Mouse (Mus musculus): ENCODE results near the gene Tent4b. TPM values are rescaled to one million over a fixed set of nuclear protein-coding genes. Genes with fewer than 3 reads are reported as not detected.
A peak's percentile ranks its signal among the peaks of the same experiment; 100 is the strongest.

The Tent4b gene
- polyA plus RNA-seq (2012; fragmentation: generic; extraction: Trizol), result 8.4 TPM
- long read RNA-seq, experiment 1, partial matches to known transcripts, result 0 of 1 reads
- long read RNA-seq, experiment 1, other reads (novel, unspliced or antisense), result 1 of 1 reads
- long read RNA-seq, experiment 2, partial matches to known transcripts, result 11 of 25 reads
- long read RNA-seq, experiment 2, other reads (novel, unspliced or antisense), result 14 of 25 reads

DNA sequence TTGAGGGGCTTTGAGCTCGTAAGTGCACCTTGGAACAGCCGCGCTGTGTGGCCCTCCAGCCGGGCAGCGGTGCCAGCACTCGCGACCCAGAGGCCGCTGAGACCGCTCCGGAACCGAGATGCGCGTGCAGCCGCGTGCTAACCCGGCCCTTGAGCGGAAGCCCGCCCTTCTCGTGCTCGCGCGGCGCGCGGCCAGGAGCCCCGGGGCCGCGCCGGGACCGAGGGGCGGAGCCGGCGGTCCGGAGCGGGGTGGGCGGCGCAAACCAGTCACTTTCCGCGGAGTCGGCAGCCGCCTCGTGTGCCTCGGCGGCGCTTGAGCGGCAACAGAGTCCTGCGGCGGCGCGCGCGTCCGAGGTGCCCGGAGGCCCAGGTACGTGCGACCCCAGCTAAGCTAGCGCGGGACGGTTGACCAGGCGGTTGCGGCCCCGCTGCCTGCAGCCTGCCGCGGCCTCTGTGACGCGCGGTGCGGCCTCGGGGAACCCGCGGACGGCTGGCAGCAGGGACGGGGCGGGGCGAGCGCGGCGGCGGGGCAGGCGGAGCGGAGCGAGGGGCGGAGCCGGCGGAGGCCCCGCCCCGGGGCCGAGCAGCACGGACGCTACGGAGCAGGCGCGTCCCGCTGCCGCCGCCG is at the start of gene Tent4b:
TSS of gene Tent4b (plus strand) at position 269 of the 627 bp plus-strand sequence.
- H3ac ChIP-seq (ENCODE audit: control insufficient read depth, insufficient read length, low read depth), result peak within 1 kb of the TSS; percentile 90
- peaks cover 4% of the 10 kb centered on the region for H3K27me3 ChIP-seq (ENCODE audit: control insufficient read depth, insufficient read depth, insufficient read length)
- peaks cover 44% of the 10 kb centered on the region for H3K79me2 ChIP-seq (ENCODE audit: control insufficient read depth, insufficient read depth)
- H3K36me3 ChIP-seq (ENCODE audit: control insufficient read depth, insufficient read depth), result peaks cover 4% of the 10 kb centered on the region
- peak within 1 kb of the TSS; percentile 57 for H3K4me3 ChIP-seq (ENCODE audit: insufficient read depth, poor library complexity, severe bottlenecking)
- TF ChIP-seq MYOD1 (IDR thresholded peaks at IDR 0.05; ENCODE audit: control insufficient read depth, insufficient read length, low read depth) (no peak), CTCF (IDR thresholded peaks at IDR 0.05; ENCODE audit: control insufficient read depth, insufficient read depth, insufficient read length) (no peak), MAX (IDR thresholded peaks at IDR 0.05) (peak; percentile 53)
- H3K79me3 ChIP-seq (ENCODE audit: low read depth), result peaks cover 29% of the 10 kb centered on the region

DNA sequence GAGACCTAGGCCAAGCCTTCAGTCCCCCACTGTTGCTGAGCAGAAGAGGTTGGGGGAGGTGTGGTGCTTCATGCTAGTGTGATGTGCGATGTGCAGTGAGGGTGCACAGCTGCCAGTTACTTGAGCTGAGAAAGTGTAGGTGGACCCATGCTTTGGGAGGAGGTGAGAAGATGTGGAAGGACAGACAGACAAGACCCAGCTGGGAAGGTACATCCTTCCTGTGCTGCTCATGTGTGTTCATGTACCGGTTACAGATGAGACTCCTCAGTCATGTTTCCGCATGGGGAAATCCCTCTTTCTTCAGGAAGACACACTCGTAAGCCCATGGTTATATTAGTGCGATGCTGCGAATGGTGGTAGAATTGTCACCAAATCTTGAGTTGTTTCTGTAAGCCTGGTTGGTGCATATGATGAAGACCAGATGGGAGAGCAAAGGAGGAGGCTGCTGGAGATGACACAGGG is 48.1 kb upstream of the Tent4b start:
- no peaks in the 10 kb centered on the region for H3K79me3 ChIP-seq (ENCODE audit: low read depth)
- no peak for TF ChIP-seq MYOG (IDR thresholded peaks at IDR 0.05; ENCODE audit: control insufficient read depth, extremely low read depth, insufficient read length)
- no peak for TF ChIP-seq FOSL1 (IDR thresholded peaks at IDR 0.05; ENCODE audit: insufficient read depth, low read length, poor library complexity, severe bottlenecking)
- TF ChIP-seq MYOD1 (IDR thresholded peaks at IDR 0.05; ENCODE audit: control insufficient read depth, insufficient read length, low read depth), result no peak
- TF ChIP-seq MAX (IDR thresholded peaks at IDR 0.05), result no peak
- no peak for TF ChIP-seq USF1 (IDR thresholded peaks at IDR 0.05; ENCODE audit: low read depth)
- TF ChIP-seq CEBPB (IDR thresholded peaks at IDR 0.05; ENCODE audit: low read depth), result no peak
- no peak for TF ChIP-seq CTCF (IDR thresholded peaks at IDR 0.05; ENCODE audit: control insufficient read depth, insufficient read depth, insufficient read length)
- H3K27me3 ChIP-seq (ENCODE audit: control insufficient read depth, insufficient read depth, insufficient read length), result no peaks in the 10 kb centered on the region
- H3K36me3 ChIP-seq (ENCODE audit: control insufficient read depth, insufficient read depth), result peaks cover 66% of the 10 kb centered on the region
- no peaks in the 10 kb centered on the region for H3K79me2 ChIP-seq (ENCODE audit: control insufficient read depth, insufficient read depth)
- H3K4me3 ChIP-seq (ENCODE audit: insufficient read depth, poor library complexity, severe bottlenecking), result no peak overlapping the region
- H3ac ChIP-seq (ENCODE audit: control insufficient read depth, insufficient read length, low read depth), result no peak overlapping the region

DNA sequence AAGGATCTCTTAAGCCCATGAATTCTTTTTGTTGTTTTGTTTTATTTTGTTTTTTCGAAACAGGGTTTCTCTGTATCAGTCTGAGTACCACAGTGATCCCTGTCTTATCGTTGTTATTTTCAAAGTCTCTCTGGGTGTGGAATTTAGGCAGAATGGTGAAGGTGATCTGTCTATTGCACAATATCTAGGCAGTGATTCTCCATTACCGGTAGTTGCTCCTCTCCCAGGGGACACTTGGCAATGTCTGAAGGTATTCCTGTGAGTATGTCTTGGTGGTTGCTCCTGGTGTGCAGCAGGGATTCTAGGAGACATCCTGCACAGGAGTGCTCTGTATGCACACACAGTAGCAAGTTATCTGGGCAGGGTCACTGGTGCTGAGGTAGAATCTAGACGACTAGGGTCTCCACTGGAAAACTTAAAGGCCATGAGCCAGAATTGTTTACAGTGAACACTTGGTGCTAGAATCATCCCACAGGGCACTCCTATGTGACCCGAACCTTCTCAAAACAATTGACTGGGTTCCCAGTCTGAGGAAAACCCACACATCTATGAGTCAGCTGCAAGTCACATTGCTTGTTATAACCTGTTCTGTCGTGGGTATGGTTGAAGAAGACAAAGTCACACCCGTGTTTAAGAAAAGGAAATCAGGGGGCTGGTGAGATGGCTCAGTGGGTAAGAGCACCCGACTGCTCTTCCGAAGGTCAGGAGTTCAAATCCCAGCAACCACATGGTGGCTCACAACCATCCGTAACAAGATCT is 38.6 kb upstream of the Tent4b start:
- no peaks in the 10 kb centered on the region for H3K27me3 ChIP-seq (ENCODE audit: control insufficient read depth, insufficient read depth, insufficient read length)
- TF ChIP-seq FOSL1 (IDR thresholded peaks at IDR 0.05; ENCODE audit: insufficient read depth, low read length, poor library complexity, severe bottlenecking) (no peak), CEBPB (IDR thresholded peaks at IDR 0.05; ENCODE audit: low read depth) (peak; percentile 81)
- no peaks in the 10 kb centered on the region for H3K79me3 ChIP-seq (ENCODE audit: low read depth)
- H3ac ChIP-seq (ENCODE audit: control insufficient read depth, insufficient read length, low read depth), result no peak overlapping the region
- peaks cover 79% of the 10 kb centered on the region for H3K36me3 ChIP-seq (ENCODE audit: control insufficient read depth, insufficient read depth)
- no peak overlapping the region for H3K4me3 ChIP-seq (ENCODE audit: insufficient read depth, poor library complexity, severe bottlenecking)
- H3K79me2 ChIP-seq (ENCODE audit: control insufficient read depth, insufficient read depth), result no peaks in the 10 kb centered on the region

DNA sequence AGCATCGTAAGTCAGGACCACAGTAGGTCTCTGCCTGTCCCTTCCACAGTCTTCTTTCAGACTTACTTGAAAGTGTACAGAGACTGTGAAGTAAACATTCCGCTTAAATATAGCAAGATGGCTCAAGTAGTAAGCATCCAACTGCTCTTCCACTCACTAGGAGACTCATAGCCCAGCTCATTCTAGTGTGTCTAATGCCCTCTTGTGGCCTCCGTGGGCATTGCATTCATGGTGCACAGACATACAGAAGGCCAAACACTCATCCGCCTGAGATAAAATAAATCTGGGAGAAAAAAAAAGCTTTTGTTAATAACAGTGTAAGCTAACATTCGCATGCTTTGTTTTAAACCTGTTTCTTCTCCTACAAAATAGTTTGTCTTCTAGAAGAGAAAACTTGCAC is 37.6 kb upstream of the Tent4b start:
- H3K36me3 ChIP-seq (ENCODE audit: control insufficient read depth, insufficient read depth), result peaks cover 79% of the 10 kb centered on the region
- no peaks in the 10 kb centered on the region for H3K27me3 ChIP-seq (ENCODE audit: control insufficient read depth, insufficient read depth, insufficient read length)
- no peak overlapping the region for H3ac ChIP-seq (ENCODE audit: control insufficient read depth, insufficient read length, low read depth)
- no peaks in the 10 kb centered on the region for H3K79me3 ChIP-seq (ENCODE audit: low read depth)
- peak; percentile 32 for TF ChIP-seq CTCF (IDR thresholded peaks at IDR 0.05; ENCODE audit: control insufficient read depth, insufficient read depth, insufficient read length)
- TF ChIP-seq MYOG (IDR thresholded peaks at IDR 0.05; ENCODE audit: control insufficient read depth, extremely low read depth, insufficient read length), result no peak
- no peak overlapping the region for H3K4me3 ChIP-seq (ENCODE audit: insufficient read depth, poor library complexity, severe bottlenecking)
- H3K79me2 ChIP-seq (ENCODE audit: control insufficient read depth, insufficient read depth), result no peaks in the 10 kb centered on the region

DNA sequence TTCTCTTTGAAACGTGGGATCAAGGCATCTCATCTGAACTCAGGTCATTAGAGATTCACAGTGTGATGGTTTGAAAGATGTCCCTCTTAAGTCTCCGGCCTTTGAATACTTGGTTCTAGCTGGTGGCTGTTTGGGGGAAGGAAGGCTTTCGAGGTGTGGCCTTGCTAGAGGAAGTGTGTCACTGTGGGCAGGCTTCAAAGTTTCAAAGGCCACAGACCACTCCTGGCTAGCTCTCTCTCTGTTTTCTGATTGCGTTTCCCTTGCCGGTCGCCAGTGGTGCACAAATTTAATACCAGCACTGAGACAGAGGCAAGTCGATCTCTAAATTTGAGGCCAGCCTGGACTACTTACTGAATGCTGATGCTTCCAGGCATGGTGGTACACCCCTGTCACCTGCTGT is 23.7 kb upstream of the Tent4b start:
- no peaks in the 10 kb centered on the region for H3K79me2 ChIP-seq (ENCODE audit: control insufficient read depth, insufficient read depth)
- H3ac ChIP-seq (ENCODE audit: control insufficient read depth, insufficient read length, low read depth), result no peak overlapping the region
- no peak for TF ChIP-seq FOSL1 (IDR thresholded peaks at IDR 0.05; ENCODE audit: insufficient read depth, low read length, poor library complexity, severe bottlenecking)
- TF ChIP-seq MAX (IDR thresholded peaks at IDR 0.05), result no peak
- no peak for TF ChIP-seq CTCF (IDR thresholded peaks at IDR 0.05; ENCODE audit: control insufficient read depth, insufficient read depth, insufficient read length)
- TF ChIP-seq MYOG (IDR thresholded peaks at IDR 0.05; ENCODE audit: control insufficient read depth, extremely low read depth, insufficient read length), result no peak
- no peak for TF ChIP-seq MYOD1 (IDR thresholded peaks at IDR 0.05; ENCODE audit: control insufficient read depth, insufficient read length, low read depth)
- TF ChIP-seq CEBPB (IDR thresholded peaks at IDR 0.05; ENCODE audit: low read depth), result no peak
- TF ChIP-seq USF1 (IDR thresholded peaks at IDR 0.05; ENCODE audit: low read depth), result no peak
- H3K36me3 ChIP-seq (ENCODE audit: control insufficient read depth, insufficient read depth), result peaks cover 9% of the 10 kb centered on the region
- no peaks in the 10 kb centered on the region for H3K79me3 ChIP-seq (ENCODE audit: low read depth)
- no peak overlapping the region for H3K4me3 ChIP-seq (ENCODE audit: insufficient read depth, poor library complexity, severe bottlenecking)
- H3K27me3 ChIP-seq (ENCODE audit: control insufficient read depth, insufficient read depth, insufficient read length), result no peaks in the 10 kb centered on the region

DNA sequence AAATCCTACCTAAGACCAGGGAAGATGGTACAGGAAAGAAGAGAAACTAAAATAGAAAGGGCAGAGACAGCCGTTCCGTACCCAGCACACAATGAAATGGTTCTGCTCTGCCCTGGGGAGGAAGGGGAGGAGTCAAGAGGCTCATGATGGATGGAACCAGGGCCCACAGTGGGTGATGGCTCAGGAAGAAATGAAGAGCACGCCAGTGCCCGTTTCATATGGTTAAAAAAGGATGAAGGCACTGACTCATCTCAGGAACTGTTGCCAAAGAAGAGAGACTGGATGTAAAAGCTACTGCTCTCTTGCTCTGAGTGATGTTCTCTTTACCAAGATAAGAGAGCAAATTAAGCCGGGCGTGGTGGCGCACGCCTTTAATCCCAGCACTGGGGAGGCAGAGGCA is 21.7 kb upstream of the Tent4b start:
- H3K4me3 ChIP-seq (ENCODE audit: insufficient read depth, poor library complexity, severe bottlenecking), result no peak overlapping the region
- TF ChIP-seq USF1 (IDR thresholded peaks at IDR 0.05; ENCODE audit: low read depth) (no peak), MYOG (IDR thresholded peaks at IDR 0.05; ENCODE audit: control insufficient read depth, extremely low read depth, insufficient read length) (no peak), MAX (IDR thresholded peaks at IDR 0.05) (no peak), MYOD1 (IDR thresholded peaks at IDR 0.05; ENCODE audit: control insufficient read depth, insufficient read length, low read depth) (no peak)
- H3K79me3 ChIP-seq (ENCODE audit: low read depth), result no peaks in the 10 kb centered on the region
- no peaks in the 10 kb centered on the region for H3K27me3 ChIP-seq (ENCODE audit: control insufficient read depth, insufficient read depth, insufficient read length)
- no peak overlapping the region for H3ac ChIP-seq (ENCODE audit: control insufficient read depth, insufficient read length, low read depth)
- no peaks in the 10 kb centered on the region for H3K36me3 ChIP-seq (ENCODE audit: control insufficient read depth, insufficient read depth)
- H3K79me2 ChIP-seq (ENCODE audit: control insufficient read depth, insufficient read depth), result no peaks in the 10 kb centered on the region

Data from C2C12 (cell line).